ENCODE assay signal across 9 mouse cellular contexts in genomic region chr6:83017190-83017589, GRCm38 (mm10). TPM values are rescaled to one million over a fixed set of nuclear protein-coding genes. Genes with fewer than 3 reads are reported as not detected.
DNase-seq lines count a peak whose midpoint lies in the region; ATAC-seq and TF ChIP-seq lines count a peak whose summit lies in the region.
"Had no signal": no experiment of that assay in that cellular context is flagged by ENCODE, and none has a peak within 500 bp of the region (broad histone marks: within the 10 kb centered on the region; RNA-seq: fewer than 3 reads in every experiment).

No protein-coding gene starts in this region.

- no peak for TF ChIP-seq POLR2A in kidney, adult 2 months (IDR thresholded peaks at IDR 0.05; ENCODE audit: low read depth, low read length)

- ATAC-seq in kidney, embryonic 14.5 days (ENCODE audit: low FRiP score, low TSS enrichment): no peak
- ATAC-seq in liver, postnatal 0 days: no peak
- no peak for ATAC-seq in CD4-positive, CD25-positive, alpha-beta regulatory T cell, adult 4 months

- H3K4me1 ChIP-seq in kidney, adult 2 months (ENCODE audit: control insufficient read depth, insufficient read depth, low read length): no peaks in the 10 kb centered on the region
- H3K4me1 ChIP-seq in kidney, embryonic 14.5 days (ENCODE audit: control insufficient read depth, insufficient read depth, low read length): no peaks in the 10 kb centered on the region
- peaks cover 56% of the 10 kb centered on the region for H3K4me1 ChIP-seq in liver, postnatal 0 days (ENCODE audit: insufficient read depth)

- 26% methylated on average over 3 of the region's 3 CpGs for WGBS in kidney, adult 2 months
- WGBS in kidney, embryonic 14.5 days: 44% methylated on average over 3 of the region's 3 CpGs
- WGBS in liver, postnatal 0 days (ENCODE audit: insufficient replicate concordance): 67% methylated on average over 3 of the region's 3 CpGs

- no peaks in the 10 kb centered on the region for H3K9me3 ChIP-seq in kidney, embryonic 14.5 days (ENCODE audit: control insufficient read depth, low read length)
- H3K9me3 ChIP-seq in liver, postnatal 0 days (ENCODE audit: low read length): no peaks in the 10 kb centered on the region

- peak; percentile 37 for DNase-seq in kidney, adult 2 months
- peak; percentile 95 for DNase-seq in adipocyte (ENCODE audit: low spot score)
- DNase-seq in heart, adult 8-10 months (ENCODE audit: low spot score): peak; percentile 78
- no peak for DNase-seq in liver, postnatal 0 days
- DNase-seq in left cerebral cortex, postnatal 4 days: no peak
- DNase-seq in cerebellum, postnatal 36 days: no peak
- DNase-seq: right cerebral cortex, adult 18-20 months had no signal

- H3K27ac ChIP-seq in kidney, adult 2 months (ENCODE audit: insufficient read depth, low read depth, low read length): no peak overlapping the region
- no peak overlapping the region for H3K27ac ChIP-seq in kidney, embryonic 14.5 days (ENCODE audit: low read depth, low read length)
- peak overlapping the region; percentile 56 for H3K27ac ChIP-seq in liver, postnatal 0 days (ENCODE audit: low read depth)

- no peak overlapping the region for H3K4me3 ChIP-seq in kidney, adult 2 months (ENCODE audit: insufficient read depth, low read depth, low read length)
- no peak overlapping the region for H3K4me3 ChIP-seq in kidney, embryonic 14.5 days (ENCODE audit: low read length)
- H3K4me3 ChIP-seq in liver, postnatal 0 days (ENCODE audit: low read depth, low read length): no peak overlapping the region

- no peak overlapping the region for H3K4me2 ChIP-seq in kidney, embryonic 14.5 days (replicated peaks; ENCODE audit: low read depth, low read length)
- H3K4me2 ChIP-seq in liver, postnatal 0 days (ENCODE audit: low read depth, low read length): no peak overlapping the region

- intact Hi-C loops in left cerebral cortex, postnatal 4 days (cut with DNase I): no loop called here

- no peak overlapping the region for H3K9ac ChIP-seq in kidney, embryonic 14.5 days (ENCODE audit: low read depth, low read length)
- no peak overlapping the region for H3K9ac ChIP-seq in liver, postnatal 0 days (replicated peaks)

- no peak for TF ChIP-seq EP300 in liver, postnatal 0 days (IDR thresholded peaks at IDR 0.05; ENCODE audit: low read depth)

- no peaks in the 10 kb centered on the region for H3K27me3 ChIP-seq in kidney, adult 2 months (replicated peaks; ENCODE audit: control insufficient read depth, insufficient read depth, low read length)
- no peaks in the 10 kb centered on the region for H3K27me3 ChIP-seq in kidney, embryonic 14.5 days (ENCODE audit: control insufficient read depth, insufficient read depth, low read length)
- H3K27me3 ChIP-seq in liver, postnatal 0 days (ENCODE audit: insufficient read depth, low read length): no peaks in the 10 kb centered on the region

- no peak for TF ChIP-seq CTCF in kidney, adult 2 months (conservative IDR thresholded peaks at IDR 0.05; ENCODE audit: insufficient read depth, insufficient read length, low read depth, low read length)
- TF ChIP-seq CTCF in liver, postnatal 0 days (IDR thresholded peaks at IDR 0.05; ENCODE audit: low read depth): no peak

- H3K36me3 ChIP-seq in kidney, adult 2 months (ENCODE audit: control insufficient read depth, insufficient read depth, low read length): no peaks in the 10 kb centered on the region
- no peaks in the 10 kb centered on the region for H3K36me3 ChIP-seq in kidney, embryonic 14.5 days (ENCODE audit: control insufficient read depth, insufficient read depth, low read length)
- no peaks in the 10 kb centered on the region for H3K36me3 ChIP-seq in liver, postnatal 0 days (replicated peaks; ENCODE audit: insufficient read depth, low read length)

RNA-seq across cellular contexts. Expression of gene Dok1, which starts 16.1 kb away (rescaled TPM):
- 4.3 and 4.5 TPM in 2 replicates for polyA plus RNA-seq in kidney, adult 2 months (2012; rRNA removed)
- 8.8 and 11.8 TPM in 2 replicates for polyA plus RNA-seq in kidney, embryonic 14.5 days (2014; fragmentation: Nextera tagmentation; extraction: Ambion mirVana)
- 1 to 10 TPM; 1.9 to 2.2 (median 2.0) TPM for total RNA-seq in heart, adult 8-10 months (2022)
- 11.3 and 11.8 TPM in 2 replicates for polyA plus RNA-seq in liver, postnatal 0 days (2015; fragmentation: Nextera tagmentation; extraction: Ambion mirVana)
- total RNA-seq in left cerebral cortex, postnatal 4 days (2021): 1 to 10 TPM in 1 of 2 experiments, under 1 TPM in 1; 0.76 to 1.7 TPM
- polyA plus RNA-seq in CD4-positive, CD25-positive, alpha-beta regulatory T cell, adult 4 months (2017; shearing (Covaris generic)): 100 to 1,000 TPM in 1 of 2 experiments, 10 to 100 TPM in 1; 31.8 to 115 TPM

RNA-seq across cellular contexts. Expression of gene Loxl3, which starts 16.8 kb away (rescaled TPM):
- polyA plus RNA-seq in kidney, adult 2 months (2012; rRNA removed): 3.1 and 3.6 TPM in 2 replicates
- polyA plus RNA-seq in kidney, embryonic 14.5 days (2014; fragmentation: Nextera tagmentation; extraction: Ambion mirVana): 12.0 and 14.3 TPM in 2 replicates
- 1 to 10 TPM; 1.7 to 2.6 (median 2.0) TPM for total RNA-seq in heart, adult 8-10 months (2022)
- polyA plus RNA-seq in liver, postnatal 0 days (2015; fragmentation: Nextera tagmentation; extraction: Ambion mirVana): 1.2 and 1.7 TPM in 2 replicates
- 1 to 10 TPM; 3.2 to 3.6 TPM for total RNA-seq in left cerebral cortex, postnatal 4 days (2021)
- 1 to 10 TPM in 1 of 2 experiments, not detected in 1; 1.8 TPM for polyA plus RNA-seq in CD4-positive, CD25-positive, alpha-beta regulatory T cell, adult 4 months (2017; shearing (Covaris generic))

RNA-seq across cellular contexts. Expression of gene Aup1, which starts 37.1 kb away (rescaled TPM):
- polyA plus RNA-seq in kidney, adult 2 months (2012; rRNA removed): 442 and 596 TPM in 2 replicates
- 144 and 156 TPM in 2 replicates for polyA plus RNA-seq in kidney, embryonic 14.5 days (2014; fragmentation: Nextera tagmentation; extraction: Ambion mirVana)
- total RNA-seq in heart, adult 8-10 months (2022): 10 to 100 TPM; 63.1 to 78.6 (median 72.3) TPM
- 175 and 180 TPM in 2 replicates for polyA plus RNA-seq in liver, postnatal 0 days (2015; fragmentation: Nextera tagmentation; extraction: Ambion mirVana)
- 10 to 100 TPM; 94.8 to 98.5 TPM for total RNA-seq in left cerebral cortex, postnatal 4 days (2021)
- 100 to 1,000 TPM; 424 to 552 TPM for polyA plus RNA-seq in CD4-positive, CD25-positive, alpha-beta regulatory T cell, adult 4 months (2017; shearing (Covaris generic))

RNA-seq across cellular contexts. Expression of gene Htra2, which starts 37.9 kb away (rescaled TPM):
- 39.6 and 40.2 TPM in 2 replicates for polyA plus RNA-seq in kidney, adult 2 months (2012; rRNA removed)
- polyA plus RNA-seq in kidney, embryonic 14.5 days (2014; fragmentation: Nextera tagmentation; extraction: Ambion mirVana): 51.1 and 64.9 TPM in 2 replicates
- 10 to 100 TPM; 33.9 to 37.7 (median 34.7) TPM for total RNA-seq in heart, adult 8-10 months (2022)
- 33.8 and 34.7 TPM in 2 replicates for polyA plus RNA-seq in liver, postnatal 0 days (2015; fragmentation: Nextera tagmentation; extraction: Ambion mirVana)
- 10 to 100 TPM; 66.1 to 70.5 TPM for total RNA-seq in left cerebral cortex, postnatal 4 days (2021)
- 10 to 100 TPM; 27.3 to 37.9 TPM for polyA plus RNA-seq in CD4-positive, CD25-positive, alpha-beta regulatory T cell, adult 4 months (2017; shearing (Covaris generic))

RNA-seq across cellular contexts. Expression of gene Dqx1, which starts 40.5 kb away (rescaled TPM):
- 8.8 and 11.0 TPM in 2 replicates for polyA plus RNA-seq in kidney, adult 2 months (2012; rRNA removed)
- polyA plus RNA-seq in kidney, embryonic 14.5 days (2014; fragmentation: Nextera tagmentation; extraction: Ambion mirVana): 1.9 and 2.6 TPM in 2 replicates
- total RNA-seq in heart, adult 8-10 months (2022): 1 to 10 TPM in 1 of 4 experiments, under 1 TPM in 3; 0.55 to 1.4 (median 0.84) TPM
- 7.5 and 8.2 TPM in 2 replicates for polyA plus RNA-seq in liver, postnatal 0 days (2015; fragmentation: Nextera tagmentation; extraction: Ambion mirVana)
- total RNA-seq in left cerebral cortex, postnatal 4 days (2021): under 1 TPM; 0.62 to 0.84 TPM
- 1 to 10 TPM; 1.9 to 4.5 TPM for polyA plus RNA-seq in CD4-positive, CD25-positive, alpha-beta regulatory T cell, adult 4 months (2017; shearing (Covaris generic))

Comparison
In these comparisons a context has a peak if more than half of its experiments do, and no peak if none do; other contexts are left out.
1. DNase-seq: peak in kidney, adult 2 months (single experiment), adipocyte (single experiment) and heart, adult 8-10 months (single experiment); none in liver, postnatal 0 days (single experiment), left cerebral cortex, postnatal 4 days (single experiment) and cerebellum, postnatal 36 days (0 of 2).